Mouse (Mus musculus): ENCODE results near the gene Mob3a.

- TF ChIP-seq POLR2A (IDR thresholded peaks at IDR 0.05; ENCODE audit: low read depth, low read length) (no peak), CTCF (conservative IDR thresholded peaks at IDR 0.05; ENCODE audit: insufficient read depth, insufficient read length, low read depth, low read length) (no peak)
These were observed 3.7 kb upstream of the Mob3a start for GRCm38 (mm10) chr10:80705479-80705878.
